Mouse (Mus musculus) liver, embryonic 14.5 days (tissue): Measurements from ENCODE around the gene Clba1.

Experiments used
- CTCF ChIP-seq: IDR thresholded peaks from 2 replicates; pipeline ENCODE4 v1.5.1; 2016; ENCODE audit warnings: antibody characterized with exemption, low read depth, control low read depth
- EP300 ChIP-seq: IDR thresholded peaks from 2 replicates; pipeline ENCODE4 v1.6.1; 2016; ENCODE audit warnings: antibody characterized with exemption, low read depth

- no peak for TF ChIP-seq CTCF
- TF ChIP-seq EP300: no peak
Observed at GRCm38 (mm10) chr12:112768166-112768565, 40.6 kb upstream of the Clba1 start.
